Mouse (Mus musculus): ENCODE results near the gene Synj1. TPM values are rescaled to one million over a fixed set of nuclear protein-coding genes. Genes with fewer than 3 reads are reported as not detected.

The Synj1 gene
- polyA plus RNA-seq, 1 experiment, result 10.0 TPM

DNA sequence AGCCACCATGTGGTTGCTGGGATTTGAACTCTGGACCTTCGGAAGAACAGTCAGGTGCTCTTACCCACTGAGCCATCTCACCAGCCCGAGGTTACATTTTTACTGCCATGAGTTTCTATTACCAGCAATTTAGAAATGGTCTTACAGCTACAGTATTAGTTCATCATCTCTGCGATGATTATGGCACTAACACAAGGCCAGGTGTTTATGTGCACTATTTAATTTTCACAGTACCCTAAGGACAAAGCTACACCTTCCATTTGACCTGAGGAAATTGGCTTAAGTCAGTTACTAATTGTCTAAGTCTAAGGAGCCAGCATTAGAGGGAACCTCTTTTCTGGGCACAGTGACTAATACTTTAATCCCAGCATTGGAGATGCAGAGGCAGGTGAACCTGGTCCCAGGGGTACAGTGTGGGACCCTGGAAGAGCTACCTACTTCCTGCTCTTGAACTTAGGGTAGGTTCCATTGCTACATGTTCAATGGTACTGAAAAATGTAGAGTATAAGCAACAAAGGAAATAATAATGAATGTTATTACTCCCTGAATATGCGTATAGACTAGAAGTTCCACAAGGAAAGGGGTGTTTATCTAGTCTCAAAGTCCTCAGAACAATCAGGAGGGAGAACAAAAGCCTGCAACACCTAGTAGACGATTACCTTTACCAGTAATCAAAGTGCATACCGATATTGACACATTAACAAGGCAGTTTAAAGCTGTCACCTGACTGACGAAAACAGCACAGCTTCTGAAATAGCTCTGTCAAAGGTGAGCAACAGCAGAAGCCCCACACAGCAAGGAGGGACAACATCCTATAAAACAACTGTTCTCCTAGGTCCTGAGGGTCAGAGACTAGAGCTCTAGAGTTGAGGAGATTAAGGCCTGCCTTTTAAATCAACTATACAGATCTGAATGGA, 14.5 kb downstream of the Synj1 start:
- H3ac ChIP-seq (ENCODE audit: control insufficient read depth, insufficient read length), result no peak overlapping the region
- TF ChIP-seq SRF (IDR thresholded peaks at IDR 0.05; ENCODE audit: control insufficient read depth, insufficient read length, low read depth) (no peak), TCF3 (IDR thresholded peaks at IDR 0.05; ENCODE audit: insufficient read length, low read depth) (no peak), REST (IDR thresholded peaks at IDR 0.05; ENCODE audit: insufficient read depth, insufficient read length) (no peak), MAX (IDR thresholded peaks at IDR 0.05; ENCODE audit: low read depth) (no peak), POLR2AphosphoS2 (IDR thresholded peaks at IDR 0.05; ENCODE audit: insufficient read length, low read depth) (no peak), POLR2A (IDR thresholded peaks at IDR 0.05; ENCODE audit: insufficient read length, low read depth) (no peak), CEBPB (IDR thresholded peaks at IDR 0.05; ENCODE audit: insufficient read depth, poor library complexity, severe bottlenecking) (no peak), USF1 (IDR thresholded peaks at IDR 0.05; ENCODE audit: low read depth) (no peak), E2F4 (IDR thresholded peaks at IDR 0.05; ENCODE audit: insufficient read depth) (no peak), MYOG (IDR thresholded peaks at IDR 0.05; ENCODE audit: control insufficient read depth in 1 of 3, insufficient read depth in 1 of 3, insufficient read length in 2 of 3, low read depth in 2 of 3) (no peak), TCF12 (IDR thresholded peaks at IDR 0.05; ENCODE audit: insufficient read depth, poor library complexity, severe bottlenecking) (no peak), MYOD1 (IDR thresholded peaks at IDR 0.05; ENCODE audit: control insufficient read depth in 1 of 3, insufficient read length in 2 of 3, low read depth in 2 of 3) (no peak)
- peaks cover 12% of the 10 kb centered on the region for H3K36me3 ChIP-seq (ENCODE audit: control insufficient read depth, insufficient read depth)
- no peaks in the 10 kb centered on the region for H3K27me3 ChIP-seq (ENCODE audit: control insufficient read depth, insufficient read depth, insufficient read length)
- H3K79me2 ChIP-seq (ENCODE audit: control insufficient read depth, insufficient read depth), result no peaks in the 10 kb centered on the region
- no peak overlapping the region for H3K4me3 ChIP-seq
- no peak overlapping the region for H3K4me2 ChIP-seq (ENCODE audit: low read depth)

DNA sequence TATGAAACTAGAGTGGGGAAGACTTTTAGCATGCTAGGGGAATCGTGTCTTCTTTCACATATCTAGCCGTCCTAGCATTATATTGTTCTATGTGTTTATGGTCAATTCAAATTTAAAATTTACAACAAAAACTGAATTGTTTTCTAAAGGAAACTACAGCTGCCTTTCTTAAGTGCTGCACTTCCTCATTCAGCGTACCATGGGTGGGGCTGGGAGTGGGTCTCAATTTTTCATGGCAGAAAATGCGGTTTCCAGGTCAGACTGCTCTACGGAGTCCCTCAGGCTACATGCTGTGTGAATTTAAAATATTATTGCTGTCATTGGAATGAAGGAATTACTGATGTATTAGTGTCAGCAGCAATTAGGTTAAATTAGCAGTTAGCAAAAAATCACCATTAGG, 15.6 kb downstream of the Synj1 start:
- peak overlapping the region; percentile 65 for H3K4me2 ChIP-seq (ENCODE audit: low read depth)
- H3K79me2 ChIP-seq (ENCODE audit: control insufficient read depth, insufficient read depth), result no peaks in the 10 kb centered on the region
- H3K27me3 ChIP-seq (ENCODE audit: control insufficient read depth, insufficient read depth, insufficient read length), result no peaks in the 10 kb centered on the region
- no peak for TF ChIP-seq TCF3 (IDR thresholded peaks at IDR 0.05; ENCODE audit: insufficient read length, low read depth)
- no peak for TF ChIP-seq REST (IDR thresholded peaks at IDR 0.05; ENCODE audit: insufficient read depth, insufficient read length)
- no peak for TF ChIP-seq TCF12 (IDR thresholded peaks at IDR 0.05; ENCODE audit: insufficient read depth, poor library complexity, severe bottlenecking)
- no peak for TF ChIP-seq USF1 (IDR thresholded peaks at IDR 0.05; ENCODE audit: low read depth)
- TF ChIP-seq MAX (IDR thresholded peaks at IDR 0.05; ENCODE audit: low read depth), result no peak
- no peak overlapping the region for H3K4me3 ChIP-seq
- H3ac ChIP-seq (ENCODE audit: control insufficient read depth, insufficient read length), result no peak overlapping the region
- peaks cover 17% of the 10 kb centered on the region for H3K36me3 ChIP-seq (ENCODE audit: control insufficient read depth, insufficient read depth)

DNA sequence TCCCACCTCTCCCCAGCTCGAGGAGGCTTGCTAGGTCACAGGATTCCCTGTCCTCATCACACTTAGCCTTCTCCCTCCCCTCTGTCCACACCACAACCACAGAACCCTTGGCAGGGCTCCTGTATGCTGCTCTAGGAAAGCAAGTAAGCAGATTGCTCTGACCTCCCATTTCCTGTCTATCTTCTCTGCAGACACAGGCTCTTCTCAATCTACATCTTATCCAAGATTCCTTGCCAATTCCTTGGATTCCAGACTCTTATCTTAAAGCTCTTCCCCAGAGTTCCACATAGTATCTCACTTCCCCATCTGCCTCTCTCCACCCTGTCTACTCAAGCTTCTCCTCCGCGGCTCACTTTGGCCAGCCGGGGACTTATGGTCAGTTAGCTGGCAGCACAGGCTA, 16.1 kb downstream of the Synj1 start:
- H3ac ChIP-seq (ENCODE audit: control insufficient read depth, insufficient read length), result no peak overlapping the region
- TF ChIP-seq TCF3 (IDR thresholded peaks at IDR 0.05; ENCODE audit: insufficient read length, low read depth), result no peak
- TF ChIP-seq POLR2A (IDR thresholded peaks at IDR 0.05; ENCODE audit: insufficient read length, low read depth), result no peak
- no peak for TF ChIP-seq TCF12 (IDR thresholded peaks at IDR 0.05; ENCODE audit: insufficient read depth, poor library complexity, severe bottlenecking)
- no peak for TF ChIP-seq POLR2AphosphoS2 (IDR thresholded peaks at IDR 0.05; ENCODE audit: insufficient read length, low read depth)
- TF ChIP-seq CEBPB (IDR thresholded peaks at IDR 0.05; ENCODE audit: insufficient read depth, poor library complexity, severe bottlenecking), result no peak
- TF ChIP-seq MYOD1 (IDR thresholded peaks at IDR 0.05; ENCODE audit: control insufficient read depth in 1 of 3, insufficient read length in 2 of 3, low read depth in 2 of 3), result no peak
- TF ChIP-seq MYOG (IDR thresholded peaks at IDR 0.05; ENCODE audit: control insufficient read depth in 1 of 3, insufficient read depth in 1 of 3, insufficient read length in 2 of 3, low read depth in 2 of 3), result no peak
- no peak for TF ChIP-seq REST (IDR thresholded peaks at IDR 0.05; ENCODE audit: insufficient read depth, insufficient read length)
- no peak for TF ChIP-seq E2F4 (IDR thresholded peaks at IDR 0.05; ENCODE audit: insufficient read depth)
- TF ChIP-seq SRF (IDR thresholded peaks at IDR 0.05; ENCODE audit: control insufficient read depth, insufficient read length, low read depth), result no peak
- H3K4me2 ChIP-seq (ENCODE audit: low read depth), result peak overlapping the region; percentile 65
- no peak overlapping the region for H3K4me3 ChIP-seq
- H3K36me3 ChIP-seq (ENCODE audit: control insufficient read depth, insufficient read depth), result peaks cover 20% of the 10 kb centered on the region
- no peaks in the 10 kb centered on the region for H3K27me3 ChIP-seq (ENCODE audit: control insufficient read depth, insufficient read depth, insufficient read length)
- no peaks in the 10 kb centered on the region for H3K79me2 ChIP-seq (ENCODE audit: control insufficient read depth, insufficient read depth)

DNA sequence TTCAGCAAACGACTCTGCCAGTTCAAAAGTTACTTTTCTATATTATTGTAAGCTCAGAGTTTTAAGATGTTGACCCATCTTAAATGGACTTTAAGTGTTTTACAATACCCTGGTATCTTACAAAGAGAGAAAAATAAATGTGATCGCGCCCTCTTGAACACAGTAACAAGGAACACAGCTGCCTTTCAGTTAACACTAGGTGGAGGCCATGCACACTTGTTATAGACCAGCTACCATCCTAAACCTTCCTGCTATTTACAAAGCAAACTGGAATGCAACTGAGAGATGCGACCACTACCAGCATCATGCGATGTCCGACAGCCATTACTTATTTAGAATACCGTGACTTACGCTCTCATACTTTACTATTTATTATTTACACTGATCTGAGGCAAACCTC, 21.9 kb downstream of the Synj1 start:
- no peak for TF ChIP-seq MYOD1 (IDR thresholded peaks at IDR 0.05; ENCODE audit: control insufficient read depth in 1 of 3, insufficient read length in 2 of 3, low read depth in 2 of 3)
- no peak for TF ChIP-seq USF1 (IDR thresholded peaks at IDR 0.05; ENCODE audit: low read depth)
- TF ChIP-seq MAX (IDR thresholded peaks at IDR 0.05; ENCODE audit: low read depth), result no peak
- TF ChIP-seq TCF3 (IDR thresholded peaks at IDR 0.05; ENCODE audit: insufficient read length, low read depth), result no peak
- no peak for TF ChIP-seq E2F4 (IDR thresholded peaks at IDR 0.05; ENCODE audit: insufficient read depth)
- no peak for TF ChIP-seq POLR2A (IDR thresholded peaks at IDR 0.05; ENCODE audit: insufficient read length, low read depth)
- TF ChIP-seq CEBPB (IDR thresholded peaks at IDR 0.05; ENCODE audit: insufficient read depth, poor library complexity, severe bottlenecking), result no peak
- TF ChIP-seq SRF (IDR thresholded peaks at IDR 0.05; ENCODE audit: control insufficient read depth, insufficient read length, low read depth), result no peak
- TF ChIP-seq MYOG (IDR thresholded peaks at IDR 0.05; ENCODE audit: control insufficient read depth in 1 of 3, insufficient read depth in 1 of 3, insufficient read length in 2 of 3, low read depth in 2 of 3), result no peak
- TF ChIP-seq TCF12 (IDR thresholded peaks at IDR 0.05; ENCODE audit: insufficient read depth, poor library complexity, severe bottlenecking), result no peak
- no peak for TF ChIP-seq REST (IDR thresholded peaks at IDR 0.05; ENCODE audit: insufficient read depth, insufficient read length)
- no peak for TF ChIP-seq POLR2AphosphoS2 (IDR thresholded peaks at IDR 0.05; ENCODE audit: insufficient read length, low read depth)
- Histone ChIP-seq H3K36me3 (ENCODE audit: control insufficient read depth, insufficient read depth) (peaks cover 20% of the 10 kb centered on the region), H3K4me2 (ENCODE audit: low read depth) (no peak overlapping the region), H3K79me2 (ENCODE audit: control insufficient read depth, insufficient read depth) (no peaks in the 10 kb centered on the region), H3K4me3 (no peak overlapping the region), H3ac (ENCODE audit: control insufficient read depth, insufficient read length) (no peak overlapping the region), H3K27me3 (ENCODE audit: control insufficient read depth, insufficient read depth, insufficient read length) (no peaks in the 10 kb centered on the region)

Measured in myocyte (in vitro differentiated cells).